ENCODE assay signal across 24 mouse cellular contexts in genomic region chr5:142329724-142330520, GRCm38 (mm10).
DNase-seq lines count a peak whose midpoint lies in the region; ATAC-seq lines count a peak whose summit lies in the region.
"Had no signal": no experiment of that assay in that cellular context is flagged by ENCODE, and none has a peak within 500 bp of the region (broad histone marks: within the 10 kb centered on the region; RNA-seq: fewer than 3 reads in every experiment).

No protein-coding gene starts in this region.

- H3K36me3 ChIP-seq in embryonic facial prominence, embryonic 11.5 days (replicated peaks; ENCODE audit: control insufficient read depth, insufficient read depth, low read depth, low read length): no peaks in the 10 kb centered on the region
- H3K36me3 ChIP-seq in embryonic facial prominence, embryonic 10.5 days (replicated peaks): no peaks in the 10 kb centered on the region
- H3K36me3 ChIP-seq: forebrain, embryonic 12.5 days; heart, embryonic 10.5 days; hindbrain, embryonic 10.5 days; limb, embryonic 10.5 days; liver, embryonic 15.5 days; lung, embryonic 15.5 days; neural tube, embryonic 15.5 days had no signal

- H3K4me1 ChIP-seq in embryonic facial prominence, embryonic 11.5 days (ENCODE audit: control insufficient read depth, insufficient read depth, low read length): no peaks in the 10 kb centered on the region
- peaks cover 8% of the 10 kb centered on the region for H3K4me1 ChIP-seq in embryonic facial prominence, embryonic 10.5 days
- H3K4me1 ChIP-seq: heart, embryonic 10.5 days; liver, embryonic 15.5 days; lung, embryonic 15.5 days; neural tube, embryonic 15.5 days had no signal

- ATAC-seq in embryonic facial prominence, embryonic 11.5 days (replicated peaks; ENCODE audit: insufficient number of reproducible peaks, low FRiP score, low TSS enrichment, low read depth): no peak
- ATAC-seq in common myeloid progenitor, adult 5-6 weeks (replicated peaks; ENCODE audit: low read depth, poor library complexity, severe bottlenecking): peak; percentile 52
- ATAC-seq in granulocyte monocyte progenitor cell, adult 5-6 weeks (replicated peaks; ENCODE audit: poor library complexity, severe bottlenecking): peak; percentile 54
- ATAC-seq: activated CD4-positive, CD25-positive, alpha-beta regulatory T cell, adult 4 months; intestine, postnatal 0 days had no signal

- H3K4me3 ChIP-seq in embryonic facial prominence, embryonic 11.5 days (ENCODE audit: low read depth, low read length): no peak overlapping the region
- H3K4me3 ChIP-seq in embryonic facial prominence, embryonic 10.5 days: no peak overlapping the region
- H3K4me3 ChIP-seq: forebrain, embryonic 12.5 days; heart, embryonic 10.5 days; hindbrain, embryonic 10.5 days; limb, embryonic 10.5 days; liver, embryonic 15.5 days; lung, embryonic 15.5 days; neural tube, embryonic 15.5 days had no signal

- peak; percentile 53 for DNase-seq in embryonic facial prominence, embryonic 11.5 days (ENCODE audit: low spot score)
- no peak for DNase-seq in embryonic facial prominence, embryonic 10.5 days (ENCODE audit: low spot score)
- no peak for DNase-seq in thymus, postnatal 25 days
- no peak for DNase-seq in heart, postnatal 36 days
- no peak for DNase-seq in kidney, postnatal 10 days
- DNase-seq: adrenal gland, adult 8-10 months; cerebellum, adult 11-12 months; cerebellum, postnatal 14 days; liver; right cerebral cortex, adult 18-20 months; thymus, postnatal 36 days had no signal

- H3K27ac ChIP-seq in embryonic facial prominence, embryonic 11.5 days (replicated peaks; ENCODE audit: low read depth, low read length): no peak overlapping the region
- H3K27ac ChIP-seq in embryonic facial prominence, embryonic 10.5 days (replicated peaks): no peak overlapping the region
- H3K27ac ChIP-seq: forebrain, embryonic 12.5 days; heart, embryonic 10.5 days; hindbrain, embryonic 10.5 days; limb, embryonic 10.5 days; liver, embryonic 15.5 days; lung, embryonic 15.5 days; macrophage; neural tube, embryonic 15.5 days had no signal

- H3K4me2 ChIP-seq in embryonic facial prominence, embryonic 11.5 days (ENCODE audit: low read depth, low read length): no peak overlapping the region
- H3K4me2 ChIP-seq: forebrain, embryonic 12.5 days; liver, embryonic 15.5 days; lung, embryonic 15.5 days; midbrain, embryonic 11.5 days; neural tube, embryonic 15.5 days had no signal

- no peaks in the 10 kb centered on the region for H3K27me3 ChIP-seq in embryonic facial prominence, embryonic 11.5 days (ENCODE audit: control insufficient read depth, insufficient read depth, low read length)
- no peaks in the 10 kb centered on the region for H3K27me3 ChIP-seq in embryonic facial prominence, embryonic 10.5 days (replicated peaks; ENCODE audit: low read depth, poor library complexity, severe bottlenecking)
- H3K27me3 ChIP-seq: liver, embryonic 15.5 days; lung, embryonic 15.5 days; neural tube, embryonic 15.5 days had no signal

- no peaks in the 10 kb centered on the region for H3K9me3 ChIP-seq in embryonic facial prominence, embryonic 11.5 days (replicated peaks; ENCODE audit: control insufficient read depth, low read length)
- no peaks in the 10 kb centered on the region for H3K9me3 ChIP-seq in embryonic facial prominence, embryonic 10.5 days
- H3K9me3 ChIP-seq: forebrain, embryonic 12.5 days; heart, embryonic 10.5 days; hindbrain, embryonic 10.5 days; limb, embryonic 10.5 days; liver, embryonic 15.5 days; lung, embryonic 15.5 days; neural tube, embryonic 15.5 days had no signal

- H3K9ac ChIP-seq in embryonic facial prominence, embryonic 11.5 days (replicated peaks; ENCODE audit: low read length): no peak overlapping the region
- H3K9ac ChIP-seq: forebrain, embryonic 12.5 days; liver, embryonic 15.5 days; lung, embryonic 15.5 days; neural tube, embryonic 15.5 days had no signal

- 77% methylated on average over 7 of the region's 7 CpGs for WGBS in embryonic facial prominence, embryonic 11.5 days
- 81% methylated on average over 7 of the region's 7 CpGs for WGBS in embryonic facial prominence, embryonic 10.5 days

- intact Hi-C loops in heart, postnatal 36 days (cut with DNase I): no loop called here
